Mouse (Mus musculus): Measurements from ENCODE around the gene Crls1.

DNA sequence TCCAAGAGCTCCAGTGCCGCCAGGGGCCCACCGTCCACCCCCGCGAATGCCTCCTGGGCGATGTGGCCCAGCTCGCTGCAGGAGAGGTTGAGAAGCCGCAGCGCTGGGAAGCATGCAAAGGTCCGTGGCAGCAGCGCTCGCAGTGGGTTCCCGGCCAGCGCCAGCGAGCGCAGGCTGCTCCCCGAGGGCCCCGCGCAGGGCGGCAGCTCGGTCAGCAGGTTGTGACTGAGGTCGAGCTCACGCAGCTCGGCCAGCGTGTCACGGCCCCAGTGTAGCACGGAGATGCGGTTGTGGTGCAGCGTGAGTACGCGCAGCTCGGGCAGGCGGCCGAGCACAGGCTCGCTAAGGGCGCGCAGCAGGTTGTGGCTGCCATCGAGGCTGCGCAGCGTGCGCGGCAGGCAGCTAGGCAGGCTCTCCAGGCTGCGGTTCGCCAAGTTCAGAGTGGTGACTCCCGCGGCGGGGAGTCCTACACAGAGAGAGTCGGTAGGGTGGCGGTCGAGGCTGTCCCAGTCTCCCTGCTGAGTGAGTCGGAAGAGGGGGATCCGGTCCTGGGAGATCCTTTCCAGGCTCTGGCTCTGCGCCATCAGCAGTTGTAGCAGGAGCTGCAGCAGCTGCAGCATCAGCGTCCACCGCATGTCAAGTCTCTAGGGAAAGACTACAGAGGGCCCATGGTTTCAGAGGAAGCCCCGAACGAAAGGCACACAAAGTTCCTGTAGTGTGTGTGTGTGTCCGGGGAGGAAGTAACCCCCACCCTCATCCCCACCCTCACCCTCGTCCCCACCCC, 33.0 kb downstream of the Crls1 start:
- TF ChIP-seq CTCF (IDR thresholded peaks at IDR 0.05; ENCODE audit: extremely low read depth, insufficient read depth, low read length): no peak
- no peak for TF ChIP-seq POLR2A (IDR thresholded peaks at IDR 0.05; ENCODE audit: extremely low read depth, insufficient read depth, low read length)

Measured in cortical plate, adult 2 months (tissue).